Mouse (Mus musculus) fat pad, adult 2 months (tissue): ENCODE results near the gene Ppp1r3g.
"Not testable (repeated sequence)": the region's sequence is repeated elsewhere in the genome, so short reads cannot be mapped to it uniquely, and the experiment has no call there.

ENCODE experiments used
- DNase-seq: peaks from one replicate; pipeline ENCODE4 v3.0.0-alpha.2; 2011; ENCODE audit warnings: low read depth, low spot score; ENCODE audit errors: extremely low read depth

The Ppp1r3g gene

DNA sequence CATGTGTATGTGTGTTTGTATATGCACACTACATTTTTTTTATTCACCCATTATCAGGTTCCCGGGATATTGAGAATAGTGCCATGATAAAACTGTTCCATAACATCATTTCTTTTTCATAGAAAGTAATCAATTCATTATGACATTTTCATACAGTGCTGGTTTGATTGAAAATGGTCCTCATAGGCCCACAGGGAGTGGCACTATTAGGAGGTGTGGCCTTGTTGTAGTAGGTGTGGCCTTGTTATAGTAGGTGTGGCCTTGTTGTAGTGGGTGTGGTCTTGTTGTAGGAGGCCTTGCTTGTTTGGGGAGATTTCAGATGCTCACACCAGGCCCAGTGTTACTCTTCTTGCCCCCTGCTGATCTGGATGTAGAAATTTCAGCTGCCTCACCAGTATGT is at the start of gene Ppp1r3g:
Ppp1r3g (plus strand) TSS at position 301 of the 400 bp plus-strand sequence.
- no peak for DNase-seq

DNA sequence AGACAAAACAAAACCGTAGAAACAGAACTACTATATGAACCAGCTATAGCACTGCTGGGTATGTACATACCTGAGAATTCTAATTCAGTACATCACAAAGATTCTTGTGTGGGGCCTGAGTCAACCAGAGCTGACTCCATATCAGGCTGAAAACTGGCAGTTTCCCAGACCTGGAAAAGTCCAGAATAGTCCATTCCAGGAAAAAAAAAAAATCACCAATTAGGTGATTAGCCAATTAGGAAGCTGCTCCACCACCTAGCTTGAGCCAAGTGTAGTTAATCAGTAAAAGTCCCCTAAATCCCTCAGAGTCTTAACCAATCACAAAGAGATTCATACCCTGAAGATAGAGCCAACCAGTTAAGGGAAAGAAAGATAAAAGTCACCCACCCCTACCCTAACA is 47.2 kb upstream of the Ppp1r3g start:
- DNase-seq = no peak

DNA sequence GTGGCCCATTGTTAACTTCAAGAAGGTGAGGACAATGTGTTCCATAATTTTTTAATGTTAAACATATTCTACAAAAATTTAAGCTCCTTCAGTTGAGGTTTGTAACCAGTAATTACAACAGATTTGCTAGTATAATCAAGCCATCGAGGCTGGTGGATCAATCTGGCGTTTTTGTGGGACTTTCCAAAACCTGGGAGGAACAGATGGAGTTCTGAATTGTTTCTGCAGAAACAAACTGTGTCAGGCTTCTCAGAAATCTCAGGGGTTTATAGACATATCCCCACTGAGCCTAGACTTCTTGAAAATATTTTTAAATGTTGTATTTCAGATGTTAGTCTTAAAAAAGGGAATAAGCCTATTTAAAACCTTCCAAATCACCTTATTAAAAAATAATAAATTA is 20.6 kb upstream of the Ppp1r3g start:
- DNase-seq = no peak

DNA sequence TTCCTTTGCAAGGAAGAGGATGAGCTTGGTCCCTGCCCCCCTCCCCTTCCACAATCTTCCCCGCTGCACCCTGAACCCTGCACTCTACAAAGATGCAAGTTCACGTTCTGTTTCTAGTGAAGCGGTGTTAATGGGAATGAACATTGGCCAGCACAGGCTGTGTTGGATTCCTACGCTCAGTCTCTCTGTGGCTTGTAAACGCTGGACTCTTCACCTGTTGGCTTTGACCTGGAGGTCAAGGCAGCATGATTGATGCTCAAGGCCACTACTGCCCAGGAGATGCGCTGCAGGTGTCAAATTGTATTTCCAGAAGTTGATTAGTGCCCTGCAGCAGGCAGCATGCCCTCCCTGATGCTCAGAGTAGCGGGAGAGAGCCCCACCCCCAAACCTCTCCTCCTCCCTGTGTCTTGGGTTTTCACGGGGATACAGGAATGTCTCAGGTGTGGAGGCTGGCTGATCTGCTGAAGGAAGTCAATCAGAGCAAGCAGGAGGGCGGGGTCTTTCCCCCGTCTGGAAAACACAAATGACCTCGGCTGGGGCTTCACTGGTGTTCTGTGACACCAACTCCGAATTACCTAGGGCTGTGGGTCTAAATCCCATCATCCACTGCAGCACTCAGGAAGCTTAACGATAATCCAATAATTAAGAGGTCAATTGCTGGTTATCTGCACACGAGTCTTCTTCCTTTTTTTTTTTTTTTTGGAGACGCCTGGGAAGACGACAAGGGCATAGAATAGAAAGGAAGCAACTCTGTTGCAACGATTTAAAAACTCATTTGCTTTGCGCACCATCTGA is 18.6 kb upstream of the Ppp1r3g start:
- DNase-seq = no peak

DNA sequence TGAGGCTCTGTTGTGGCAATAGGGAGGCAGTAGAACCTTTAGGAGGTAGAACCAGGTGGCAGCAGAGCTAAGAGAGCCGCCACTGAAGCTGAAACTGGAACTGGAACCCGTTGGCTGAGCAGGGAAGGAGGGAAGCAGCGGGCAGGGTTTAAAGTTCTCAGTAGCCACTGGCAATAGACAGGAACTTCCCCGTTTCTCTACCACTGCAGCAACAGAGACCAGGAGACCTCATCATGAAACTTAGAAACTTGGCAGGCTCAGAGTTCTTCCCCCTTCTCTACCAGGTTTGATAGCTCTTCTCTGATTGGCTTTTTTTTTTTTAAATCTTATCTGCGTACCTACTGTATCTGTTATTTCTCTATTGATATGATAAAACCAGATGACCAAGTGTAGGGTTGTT is 17.7 kb upstream of the Ppp1r3g start:
- no peak for DNase-seq

DNA sequence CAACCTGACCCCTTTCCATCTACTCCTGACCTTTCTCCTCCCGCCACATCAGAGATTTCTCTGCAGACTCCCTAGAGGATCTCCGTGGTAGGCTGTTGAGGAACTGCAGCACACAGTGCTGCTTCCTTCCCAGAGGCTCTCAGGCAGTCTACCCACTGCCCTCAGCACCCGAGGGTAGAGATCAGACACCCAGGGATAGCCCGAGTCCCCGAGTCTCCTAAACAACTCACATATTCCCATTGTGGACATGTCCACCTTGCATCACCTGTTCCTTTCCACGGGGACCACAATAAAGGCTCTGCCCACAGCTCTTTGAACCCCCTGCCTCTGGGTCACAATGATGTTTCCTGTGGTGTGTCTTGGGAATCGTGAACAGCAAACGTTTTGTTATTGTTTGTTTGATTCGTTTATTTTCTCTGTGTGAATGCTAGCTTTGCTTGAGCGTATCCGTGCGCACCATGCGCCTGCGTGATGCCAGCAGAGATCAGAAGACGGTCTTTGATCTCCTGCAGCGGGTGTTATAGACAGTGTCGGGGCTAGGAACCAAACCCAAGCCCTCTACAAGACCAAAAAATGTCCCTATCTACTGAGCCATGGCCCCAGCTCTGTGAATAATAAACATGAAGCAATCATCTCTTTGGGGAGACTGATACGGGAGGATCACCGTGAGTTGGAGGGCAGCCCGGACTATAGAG is 11.8 kb upstream of the Ppp1r3g start:
- DNase-seq = no peak

DNA sequence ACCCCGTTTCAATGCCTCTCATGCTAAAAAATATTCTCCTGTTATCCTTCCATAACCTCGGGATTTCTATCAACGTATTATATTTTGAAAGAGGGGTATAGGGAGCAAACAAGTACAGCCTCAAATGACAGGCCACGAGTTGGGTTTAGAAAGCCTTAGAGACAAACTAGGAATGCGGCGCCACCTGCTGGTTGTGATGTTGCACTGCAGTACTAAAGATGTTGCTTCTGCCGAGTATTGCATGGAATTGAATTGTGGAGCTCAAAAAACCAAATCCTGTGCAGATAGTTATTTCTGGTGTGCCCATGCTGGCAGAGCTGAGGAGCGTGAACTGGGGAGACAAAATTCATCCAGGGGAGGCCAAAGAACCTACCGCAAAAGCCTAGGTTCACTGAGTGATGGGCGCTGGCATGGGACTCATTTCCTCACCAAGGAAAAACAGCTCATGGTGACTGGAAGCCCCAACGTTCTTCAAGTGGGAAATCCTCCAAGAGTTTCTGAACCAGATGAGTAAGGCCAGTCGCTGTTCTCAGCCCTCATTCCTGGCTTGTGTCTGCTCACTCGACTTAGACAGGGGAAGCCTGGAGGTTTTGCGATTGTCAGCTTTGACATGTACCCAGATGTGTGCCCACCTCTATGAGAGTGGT is 11.2 kb upstream of the Ppp1r3g start:
- no peak for DNase-seq

DNA sequence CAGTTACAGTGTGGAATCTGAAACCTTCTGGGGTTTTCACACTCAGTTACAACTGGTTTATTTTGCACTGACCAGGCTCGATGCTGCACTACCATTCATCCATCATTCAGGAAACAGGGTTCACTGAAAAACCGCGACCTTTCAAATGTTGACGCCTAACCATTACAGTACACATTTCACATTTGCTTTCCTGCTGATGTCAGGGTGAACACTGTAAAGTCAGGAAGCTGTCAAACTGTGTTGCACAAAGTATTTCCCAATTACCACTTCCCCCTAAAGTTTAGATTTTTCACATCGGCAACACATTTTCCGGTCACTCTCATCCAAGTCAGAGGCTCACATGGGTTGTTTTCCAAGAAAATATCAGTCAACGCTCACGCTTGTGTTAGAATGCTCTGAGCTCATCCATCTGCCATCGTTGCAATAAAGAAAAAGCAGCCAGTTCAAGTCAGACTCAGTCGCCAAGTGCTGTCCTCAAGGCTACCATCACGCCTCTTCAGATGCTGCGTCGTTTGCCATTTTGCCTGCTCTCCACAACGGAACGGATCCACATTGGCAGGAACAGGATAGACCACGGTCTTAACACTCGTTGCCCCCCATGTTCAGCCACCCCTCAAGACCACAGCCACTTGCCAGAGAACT is 8.7 kb upstream of the Ppp1r3g start:
- DNase-seq = no peak

DNA sequence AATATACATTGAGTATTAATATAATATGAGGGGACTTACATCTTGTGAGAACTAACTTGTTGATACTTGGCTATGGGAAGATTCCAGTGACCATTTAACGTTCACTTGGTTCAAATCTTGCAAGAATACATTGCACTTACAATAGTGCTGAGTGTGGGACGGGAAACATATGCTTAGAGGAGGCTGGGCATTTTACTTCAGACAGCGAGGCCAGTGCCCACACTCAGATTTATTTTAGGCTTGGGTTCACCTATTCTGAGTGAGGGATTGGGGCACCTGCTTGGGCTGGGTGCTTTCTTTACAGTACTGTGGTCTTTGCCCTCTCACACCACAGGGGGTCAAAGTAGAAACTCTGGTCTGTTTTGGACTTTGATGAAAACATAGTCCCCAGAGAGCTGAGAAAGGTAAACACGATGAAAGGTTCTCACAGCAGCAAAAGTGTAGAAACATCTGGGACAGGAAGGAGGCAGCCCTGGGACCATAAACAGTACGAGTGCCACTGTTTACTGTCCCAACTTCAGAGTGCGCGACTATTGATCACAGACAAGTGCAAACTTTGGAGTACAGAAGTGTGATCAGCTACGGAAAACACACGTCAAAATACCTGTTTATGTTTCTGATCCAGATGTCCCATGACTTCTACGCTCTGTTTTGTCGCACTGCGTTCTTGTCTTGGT is 890 bp downstream of the Ppp1r3g start:
- DNase-seq = no peak

DNA sequence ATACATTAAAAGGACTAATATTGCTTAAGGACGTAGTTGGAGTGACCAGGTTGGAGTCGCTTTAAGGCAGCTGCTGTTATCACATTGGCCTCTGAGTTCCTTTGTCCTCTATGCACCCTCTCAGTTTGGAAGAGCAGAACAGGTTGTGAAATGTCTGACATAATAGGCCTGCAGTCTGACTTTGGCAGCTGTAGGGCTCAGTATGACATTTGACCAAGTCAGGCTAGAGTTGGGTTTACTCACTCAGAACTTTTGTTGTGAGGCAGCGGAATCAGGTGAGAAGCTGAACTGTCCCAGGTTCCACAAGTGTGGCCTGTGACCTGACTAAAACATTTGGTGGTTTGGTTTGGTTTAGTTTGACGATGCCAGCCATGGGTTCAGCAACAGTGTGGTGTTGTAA is 4.9 kb downstream of the Ppp1r3g start:
- DNase-seq = peak; percentile 33

DNA sequence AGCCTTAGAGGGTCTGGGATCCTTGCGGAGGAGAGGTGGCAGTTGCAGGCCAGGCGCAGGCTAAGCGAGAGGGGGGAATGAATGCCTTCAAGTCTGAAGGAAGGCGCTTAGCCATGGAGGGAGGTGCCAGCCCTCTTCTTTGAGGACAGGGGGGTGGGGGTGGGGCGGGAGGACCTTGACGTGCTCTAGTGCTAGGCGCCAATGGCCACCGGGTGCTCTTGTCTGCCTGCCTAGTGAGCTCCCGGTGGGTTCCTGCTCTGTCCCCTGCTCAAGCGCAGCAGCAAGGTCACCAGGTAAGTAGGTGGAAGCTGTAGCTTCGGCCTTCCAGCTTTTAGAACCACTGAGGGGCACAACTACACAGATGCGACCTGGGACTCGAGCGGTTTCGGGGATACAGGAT is 9.1 kb downstream of the Ppp1r3g start:
- no peak for DNase-seq

DNA sequence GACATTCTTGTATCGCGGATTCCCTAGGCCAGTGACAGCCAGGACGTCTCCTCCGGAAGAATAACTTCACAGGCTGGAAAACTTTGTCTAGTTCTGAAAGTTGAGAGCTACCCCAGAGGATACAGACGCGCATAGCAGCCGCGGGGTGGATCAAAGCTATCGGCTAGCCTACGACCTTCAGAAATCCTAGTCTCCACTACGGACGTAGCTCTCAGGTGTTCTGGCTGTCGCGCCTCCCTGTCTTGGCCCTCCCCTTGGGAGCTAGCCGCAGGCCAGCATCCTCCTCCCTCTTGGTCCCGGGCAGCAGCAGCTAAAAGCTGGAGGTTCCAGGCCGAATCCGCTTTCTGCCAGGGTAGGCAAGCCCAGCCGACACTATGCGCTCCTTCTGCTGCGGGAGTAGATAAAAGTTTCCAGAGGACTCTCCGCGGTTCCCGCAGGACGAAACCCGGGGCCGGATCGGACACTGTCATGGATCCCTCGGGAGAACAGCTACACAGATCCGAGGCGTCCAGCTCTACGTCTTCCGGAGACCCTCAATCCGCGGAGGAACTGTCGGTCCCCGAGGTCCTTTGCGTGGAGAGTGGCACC is 9.6 kb downstream of the Ppp1r3g start:
- no peak for DNase-seq

DNA sequence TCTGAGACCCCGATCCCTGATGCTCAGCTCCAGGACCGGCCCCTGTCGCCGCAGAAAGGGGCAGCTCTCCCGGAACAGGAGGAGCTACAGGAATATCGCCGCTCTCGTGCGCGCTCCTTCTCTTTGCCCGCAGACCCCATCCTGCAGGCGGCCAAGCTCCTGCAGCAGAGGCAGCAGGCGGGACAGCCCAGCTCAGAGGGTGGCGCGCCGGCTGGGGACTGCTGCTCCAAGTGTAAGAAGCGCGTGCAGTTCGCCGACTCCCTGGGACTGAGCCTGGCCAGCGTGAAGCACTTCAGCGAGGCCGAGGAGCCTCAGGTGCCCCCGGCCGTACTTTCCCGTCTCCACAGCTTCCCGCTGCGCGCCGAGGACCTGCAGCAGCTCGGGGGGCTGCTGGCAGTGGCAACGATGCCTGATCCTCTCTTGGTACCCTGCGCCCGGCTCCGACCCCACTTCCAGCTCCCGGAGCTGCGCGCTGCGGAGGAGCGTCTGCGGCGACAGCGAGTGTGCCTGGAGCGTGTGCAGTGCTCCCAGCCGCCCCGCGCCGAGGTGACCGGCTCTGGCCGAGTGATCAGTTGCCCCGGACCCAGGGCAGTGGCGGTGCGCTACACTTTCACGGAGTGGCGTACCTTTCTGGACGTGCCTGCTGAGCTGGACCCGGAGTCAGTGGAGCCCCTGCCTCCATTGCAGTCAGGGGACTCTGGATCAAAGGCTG is 10.2 kb downstream of the Ppp1r3g start:
- no peak for DNase-seq

DNA sequence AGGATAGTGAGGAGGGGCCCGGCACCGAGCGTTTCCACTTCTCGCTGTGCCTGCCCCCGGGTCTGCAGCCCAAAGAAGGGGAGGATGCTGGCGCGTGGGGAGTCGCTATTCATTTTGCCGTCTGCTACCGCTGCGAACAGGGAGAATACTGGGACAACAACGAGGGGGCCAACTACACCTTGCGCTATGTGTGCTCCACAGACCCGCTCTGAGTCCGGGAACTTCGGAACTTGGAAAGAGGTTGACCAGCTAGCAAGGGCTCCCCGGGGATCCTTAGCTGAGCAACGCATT is 10.7 kb downstream of the Ppp1r3g start:
- no peak for DNase-seq

DNA sequence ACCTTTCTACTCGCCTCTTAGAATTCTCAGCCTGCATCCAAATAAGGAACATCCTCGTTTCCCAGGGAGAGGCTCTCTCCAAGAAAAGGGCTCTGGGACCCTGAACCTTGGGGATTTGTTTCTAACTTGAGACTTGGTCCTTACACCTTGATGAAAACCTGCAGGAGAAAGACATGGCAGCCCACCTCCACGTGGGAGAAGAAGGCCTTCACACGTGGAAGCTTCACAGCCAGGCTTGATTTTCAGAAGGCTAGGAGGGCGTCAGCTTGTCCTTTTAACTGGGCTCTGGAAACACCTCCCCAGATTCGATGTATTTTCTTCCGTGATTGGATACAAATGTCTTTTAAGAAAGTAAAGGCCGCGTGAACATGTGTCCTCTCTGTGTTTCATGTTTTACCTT is 11.2 kb downstream of the Ppp1r3g start:
- DNase-seq = no peak

DNA sequence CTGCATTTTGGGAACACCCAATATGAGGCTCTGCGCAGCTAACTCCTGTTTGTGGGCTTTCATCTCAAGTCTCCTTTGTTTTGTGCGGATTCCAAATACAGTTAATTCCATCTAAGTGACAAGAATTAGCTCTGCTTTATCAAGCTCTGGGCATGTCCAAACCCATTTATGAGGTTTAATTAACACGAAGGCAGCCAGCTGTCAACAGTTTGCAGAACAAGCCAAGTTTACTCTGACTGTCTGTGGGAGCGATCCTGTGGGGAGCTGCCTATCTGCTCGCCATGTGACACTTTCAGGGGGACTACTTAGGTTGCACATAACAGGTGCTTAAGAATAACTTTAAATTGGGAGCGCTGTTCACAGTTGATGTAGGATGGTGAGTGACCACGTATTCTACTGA is 18.3 kb downstream of the Ppp1r3g start:
- no peak for DNase-seq

DNA sequence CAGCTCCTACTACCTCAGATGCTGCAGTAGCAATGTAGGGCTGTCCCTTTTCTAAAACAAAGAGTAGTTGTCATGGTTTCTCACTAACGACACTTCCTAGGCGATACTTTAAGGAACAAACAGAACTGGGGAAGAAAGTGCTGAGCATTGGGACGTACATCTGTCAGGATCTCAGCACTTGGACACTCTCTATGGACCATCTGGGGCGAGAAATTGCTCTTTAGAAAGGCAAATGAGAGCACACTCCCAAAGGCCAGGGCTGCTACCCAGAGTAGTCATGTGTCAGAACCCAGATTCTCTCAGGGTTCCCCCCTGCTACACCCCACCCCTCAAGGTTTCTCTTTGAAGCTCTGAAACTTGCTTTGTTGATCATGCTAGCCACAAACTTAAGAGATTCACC is 21.8 kb downstream of the Ppp1r3g start:
- DNase-seq = no peak

DNA sequence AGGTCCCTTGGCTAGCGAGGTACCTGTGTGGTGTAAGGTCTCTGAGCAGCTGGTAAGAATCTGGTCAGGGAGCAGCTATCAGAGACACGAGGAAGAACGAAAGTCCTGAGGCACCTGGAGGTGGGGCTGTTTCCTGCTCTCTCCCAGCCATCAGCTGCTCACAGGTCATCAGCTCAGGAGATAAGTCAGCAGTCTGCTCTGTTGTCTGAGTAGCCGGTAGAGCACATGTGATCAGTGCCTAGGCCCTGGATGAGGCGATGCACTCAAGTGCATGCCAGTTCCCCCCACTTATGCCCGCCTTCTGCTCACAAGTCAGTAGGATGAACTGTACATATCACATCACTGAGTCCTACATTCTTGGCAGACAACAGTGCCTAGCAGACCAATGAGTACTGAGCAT is 24.3 kb downstream of the Ppp1r3g start:
- no peak for DNase-seq

DNA sequence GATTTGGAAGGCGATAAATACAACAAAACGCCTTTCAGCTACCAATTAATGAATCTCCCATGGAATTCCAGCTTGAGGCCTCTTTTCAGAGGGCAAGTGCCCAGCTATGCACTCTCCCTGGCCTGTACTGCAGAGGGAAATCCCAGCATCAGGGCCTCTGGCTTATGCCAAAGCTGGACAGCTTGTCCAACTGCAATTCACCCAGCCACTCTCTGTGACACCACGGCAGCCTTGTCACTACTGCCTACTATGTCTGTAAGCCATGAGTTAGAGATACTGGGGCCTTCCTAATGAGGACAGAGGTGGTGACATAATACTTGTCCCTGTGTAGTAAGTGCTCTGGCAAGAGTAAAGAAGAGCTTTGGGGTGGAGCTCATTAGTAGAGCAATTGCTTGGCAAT is 30.7 kb downstream of the Ppp1r3g start:
- peak; percentile 8 for DNase-seq

DNA sequence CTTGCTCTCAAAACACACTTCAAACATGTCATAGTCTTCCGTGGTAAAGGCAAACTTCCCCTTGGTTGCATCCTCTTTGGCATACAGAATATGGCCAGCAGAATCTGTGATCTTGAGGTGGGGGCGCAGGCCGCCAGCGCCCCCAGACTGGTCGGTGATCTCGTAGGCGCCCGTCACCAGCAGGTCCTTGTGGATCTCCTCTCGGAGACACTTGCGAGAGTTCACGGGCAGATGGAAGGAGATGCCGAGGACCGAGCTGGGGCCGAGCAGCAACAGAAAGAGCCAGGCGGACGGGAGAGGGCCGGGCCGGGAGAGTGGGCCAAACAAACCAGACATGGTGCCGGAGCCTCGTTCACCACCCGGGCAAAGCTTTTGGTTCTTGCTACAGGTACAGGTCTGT is 32.5 kb downstream of the Ppp1r3g start:
- not testable (repeated sequence) for DNase-seq
